Mouse (Mus musculus): ENCODE results near the gene Eva1a.

Gene Eva1a

DNA sequence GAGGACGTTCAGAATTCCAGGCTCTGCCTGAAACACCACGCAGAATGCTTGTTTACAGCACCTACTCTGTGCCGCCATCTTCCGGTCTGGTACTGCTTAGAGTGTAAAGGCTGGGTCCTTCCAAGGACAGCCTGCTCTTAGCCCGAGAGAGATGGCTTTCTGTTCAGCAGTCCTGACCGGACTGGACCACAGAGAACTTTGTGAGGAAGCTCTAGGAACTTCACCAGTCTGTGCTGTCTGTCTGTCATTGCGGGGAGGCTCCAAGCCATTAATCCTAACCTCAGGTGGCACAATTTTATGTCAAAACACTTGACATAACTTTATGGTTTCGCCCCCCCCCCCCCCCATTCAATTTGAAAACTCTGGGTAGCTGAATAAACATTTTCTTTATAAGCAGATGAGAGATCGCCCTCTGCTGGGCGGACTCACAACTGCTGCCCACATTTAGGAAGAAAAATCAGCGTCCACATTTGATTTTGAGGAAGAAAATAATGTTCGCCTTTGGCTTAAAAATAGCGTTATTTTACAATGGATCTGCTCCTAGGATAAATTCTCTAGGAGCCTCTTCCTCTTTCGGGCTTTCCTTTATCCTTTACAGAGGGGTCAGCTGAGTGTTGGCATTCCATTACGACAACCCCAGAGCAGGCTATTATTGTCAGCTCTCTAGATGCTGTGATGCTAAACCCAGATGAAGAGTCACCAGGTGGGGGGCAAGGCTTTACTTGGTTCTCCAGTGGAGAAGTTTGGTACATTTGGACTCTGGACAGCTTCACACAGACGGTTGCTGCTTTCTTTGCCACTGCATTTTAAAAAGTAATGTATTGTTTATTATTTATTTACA lies 78.7 kb downstream of the Eva1a start:
- DNase-seq (ENCODE audit: inconsistent age in 2 of 2, low spot score in 1 of 2), result peak; percentile 70 to 89

GRCm38 (mm10) chr6:82125134-82125533 lies 84.3 kb downstream of the Eva1a start:
- DNase-seq (ENCODE audit: inconsistent age in 2 of 2, low spot score in 1 of 2), result peak; percentile 40 to 66

DNA sequence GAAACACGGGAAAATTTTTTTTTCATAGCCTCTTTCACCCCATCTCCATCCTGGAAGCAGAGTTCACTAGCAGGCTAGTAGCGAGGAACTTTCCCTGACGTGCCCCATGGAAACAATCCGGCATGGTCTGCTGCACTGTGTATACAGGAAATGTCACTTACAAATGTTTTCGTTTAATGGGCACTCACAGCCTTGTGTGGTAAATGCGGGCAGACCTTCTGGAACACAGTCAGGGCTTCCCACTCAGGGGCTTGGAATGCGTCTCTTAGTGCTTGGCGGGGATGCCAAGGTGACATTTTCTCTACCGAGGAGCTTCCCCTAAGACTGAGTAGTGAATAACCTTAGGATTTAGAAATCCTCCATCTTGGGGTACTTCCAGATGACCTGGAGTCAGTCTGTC lies 87.0 kb downstream of the Eva1a start:
- no peak for DNase-seq (ENCODE audit: inconsistent age in 2 of 2, low spot score in 1 of 2)

DNA sequence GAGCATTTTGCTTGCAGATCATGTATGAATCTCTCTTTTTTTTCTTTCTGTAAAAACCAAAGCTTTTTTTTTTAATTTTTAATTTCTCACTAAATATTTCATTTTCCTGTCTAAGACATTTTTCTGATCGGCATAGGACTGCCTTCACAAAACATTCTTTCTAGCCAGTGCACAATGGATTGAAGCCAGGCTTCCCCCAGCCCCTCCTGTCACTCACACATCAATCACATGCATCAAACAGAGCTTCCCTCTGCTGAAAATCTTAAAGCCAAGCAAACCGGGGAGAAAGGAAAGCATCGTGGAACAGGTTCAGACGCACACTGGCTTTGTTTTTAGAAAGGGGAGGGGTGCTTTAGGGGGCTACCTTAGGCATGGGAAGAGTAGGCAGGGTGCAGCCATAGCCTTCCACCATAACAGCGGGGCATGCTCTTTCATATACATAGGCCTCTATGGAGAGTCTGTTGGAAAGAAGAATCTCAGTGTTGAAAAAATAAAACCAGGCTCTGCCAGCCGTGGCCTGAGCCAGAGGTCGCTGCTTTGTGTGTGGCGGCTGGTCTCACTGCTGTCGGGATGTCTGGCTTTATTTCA lies 88.9 kb downstream of the Eva1a start:
- DNase-seq (ENCODE audit: inconsistent age in 2 of 2, low spot score in 1 of 2), result no peak

GRCm38 (mm10) chr6:82132876-82133591 lies 92.2 kb downstream of the Eva1a start:
- no peak for DNase-seq (ENCODE audit: inconsistent age in 2 of 2, low spot score in 1 of 2)

- DNase-seq (ENCODE audit: inconsistent age in 2 of 2, low spot score in 1 of 2), result no peak
Measured at GRCm38 (mm10) chr6:82133592-82133978, 92.7 kb downstream of the Eva1a start.

DNA sequence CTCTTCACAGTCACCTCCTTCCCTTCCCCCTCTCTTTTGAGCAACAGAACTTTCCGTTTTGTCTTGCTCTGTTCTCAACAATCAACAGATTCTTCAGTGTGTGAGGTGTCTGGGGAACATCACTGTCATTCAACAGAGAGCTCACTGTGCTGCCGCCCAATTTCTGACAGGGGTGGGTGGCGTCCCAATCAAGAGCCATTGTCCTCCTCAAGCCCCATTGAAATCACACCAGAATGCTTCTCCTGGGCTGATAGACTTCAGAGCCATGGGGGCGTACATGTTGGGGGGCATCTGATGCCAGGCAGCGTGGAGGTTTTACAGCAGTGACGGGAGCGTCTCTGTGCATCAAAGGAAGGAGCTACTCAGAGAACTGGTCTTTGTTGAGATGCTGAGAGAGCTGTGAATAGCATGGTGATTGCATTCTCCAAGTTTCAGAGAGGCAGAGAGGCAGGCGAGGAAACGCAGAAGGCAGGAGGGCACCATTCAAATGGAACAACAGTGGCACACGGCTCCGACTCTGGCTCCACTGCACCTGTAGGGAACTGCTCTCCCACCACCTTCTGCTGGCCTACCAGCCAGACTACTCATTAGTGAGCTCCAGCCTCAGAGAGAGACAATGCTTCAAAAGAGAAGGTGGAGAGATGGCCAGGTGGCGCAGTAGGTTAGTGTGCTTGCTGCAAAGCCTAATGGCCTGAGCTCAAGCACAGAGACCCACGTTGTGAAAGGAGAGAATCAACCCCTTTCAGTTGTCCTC lies 95.3 kb downstream of the Eva1a start:
- no peak for DNase-seq (ENCODE audit: inconsistent age in 2 of 2, low spot score in 1 of 2)
